Comparison of ENCODE assay signal across 9 mouse cellular contexts in the genomic region with DNA sequence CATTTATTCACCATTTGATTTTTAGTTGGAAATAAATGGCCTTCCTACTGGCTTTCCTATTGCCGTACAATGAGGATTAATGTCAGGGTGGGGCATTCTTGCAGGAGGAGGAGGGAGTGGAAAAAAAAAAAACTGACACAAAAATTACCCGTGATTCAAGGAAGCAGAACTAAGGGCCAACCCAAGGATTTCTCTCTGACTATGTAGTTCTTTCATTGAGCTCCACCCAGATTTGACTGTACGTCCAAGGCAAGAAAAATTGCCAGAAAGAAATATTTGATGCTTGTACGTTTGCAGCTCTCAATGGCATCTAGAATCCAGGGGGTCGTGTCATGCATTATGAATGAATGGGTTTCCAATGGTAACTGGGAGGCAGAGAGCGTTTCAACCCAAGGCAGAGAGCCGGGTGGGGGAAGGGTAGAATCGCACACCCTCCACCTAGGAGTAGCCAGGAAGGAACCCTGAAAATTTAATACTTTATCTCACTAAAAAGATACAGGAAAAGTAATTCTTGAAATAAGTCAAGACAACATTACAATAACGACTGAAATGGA. TPM values are rescaled to one million over a fixed set of nuclear protein-coding genes. Genes with fewer than 3 reads are reported as not detected.
A peak's percentile ranks its signal among the peaks of the same experiment; 100 is the strongest.
DNase-seq lines count a peak whose midpoint lies in the region; ATAC-seq and TF ChIP-seq lines count a peak whose summit lies in the region.
"Had no signal": no experiment of that assay in that cellular context is flagged by ENCODE, and none has a peak within 500 bp of the region (broad histone marks: within the 10 kb centered on the region; RNA-seq: fewer than 3 reads in every experiment).

No protein-coding gene starts in this region.

- no peak for TF ChIP-seq CTCF in cerebellum, adult 2 months (IDR thresholded peaks at IDR 0.05; ENCODE audit: borderline replicate concordance, insufficient read depth, low read depth, low read length)
- TF ChIP-seq CTCF in C2C12 (IDR thresholded peaks at IDR 0.05; ENCODE audit: control insufficient read depth, insufficient read depth, insufficient read length) = no peak

- no peak overlapping the region for H3ac ChIP-seq in C2C12 (ENCODE audit: control insufficient read depth, insufficient read length, low read depth)

- no peaks in the 10 kb centered on the region for H3K79me2 ChIP-seq in C2C12 (ENCODE audit: control insufficient read depth, insufficient read depth)

- DNase-seq in cerebellum, adult 2 months = peak; percentile 58 to 63
- no peak for DNase-seq in cerebellum, adult 11-12 months
- no peak for DNase-seq in liver, embryonic 13.5 days
- DNase-seq in gastrocnemius, postnatal 36 days = no peak
- DNase-seq in testis, postnatal 14 days (ENCODE audit: low spot score) = no peak

- 1% methylated on average over 9 of the region's 9 CpGs for WGBS in cerebellum, adult 2 months
- under 1% methylated on average over 9 of the region's 9 CpGs for WGBS in forebrain, embryonic 12.5 days
- WGBS in liver, embryonic 13.5 days (ENCODE audit: insufficient replicate concordance) = 14% methylated on average over 9 of the region's 9 CpGs

- no peaks in the 10 kb centered on the region for H3K79me3 ChIP-seq in C2C12 (ENCODE audit: low read depth)

- H3K27ac ChIP-seq in cerebellum, adult 2 months (ENCODE audit: insufficient read depth, low read length) = peak overlapping the region; percentile 18; the same call in 1 of the 2 replicates
- H3K27ac ChIP-seq in forebrain, embryonic 12.5 days = peak overlapping the region; percentile 90
- no peak overlapping the region for H3K27ac ChIP-seq in liver, embryonic 13.5 days

- peaks cover 12% of the 10 kb centered on the region for H3K4me1 ChIP-seq in cerebellum, adult 2 months (ENCODE audit: control insufficient read depth, insufficient read depth, low read length)
- H3K4me1 ChIP-seq in forebrain, embryonic 12.5 days = peaks cover 60% of the 10 kb centered on the region
- peaks cover 6% of the 10 kb centered on the region for H3K4me1 ChIP-seq in liver, embryonic 13.5 days (replicated peaks)

- intact Hi-C loops in gastrocnemius, postnatal 36 days (cut with DNase I) = no loop called here

- H3K36me3 ChIP-seq in C2C12 (ENCODE audit: control insufficient read depth, insufficient read depth) = no peaks in the 10 kb centered on the region
- no peaks in the 10 kb centered on the region for H3K36me3 ChIP-seq in forebrain, embryonic 12.5 days (replicated peaks)
- H3K36me3 ChIP-seq in liver, embryonic 13.5 days = no peaks in the 10 kb centered on the region

- H3K9ac ChIP-seq in forebrain, embryonic 12.5 days = peak overlapping the region; percentile 76
- H3K9ac ChIP-seq in liver, embryonic 13.5 days = no peak overlapping the region

- TF ChIP-seq POLR2A in cerebellum, adult 2 months (IDR thresholded peaks at IDR 0.05; ENCODE audit: borderline replicate concordance, insufficient read depth, low read length) = peak; percentile 15; the same call in 1 of the 2 replicates

- no peaks in the 10 kb centered on the region for H3K27me3 ChIP-seq in cerebellum, adult 2 months (ENCODE audit: control insufficient read depth, insufficient read depth, low read length)
- no peaks in the 10 kb centered on the region for H3K27me3 ChIP-seq in C2C12 (ENCODE audit: control insufficient read depth, insufficient read depth, insufficient read length)
- no peaks in the 10 kb centered on the region for H3K27me3 ChIP-seq in forebrain, embryonic 12.5 days
- peaks cover 47% of the 10 kb centered on the region for H3K27me3 ChIP-seq in liver, embryonic 13.5 days

- peak overlapping the region; percentile 73 for H3K4me2 ChIP-seq in forebrain, embryonic 12.5 days
- peak overlapping the region; percentile 49; the same call in 1 of the 2 replicates for H3K4me2 ChIP-seq in liver, embryonic 13.5 days

- ATAC-seq in forebrain, embryonic 12.5 days (ENCODE audit: low FRiP score) = peak; percentile 78
- no peak for ATAC-seq in liver, embryonic 13.5 days (ENCODE audit: low read depth)
- ATAC-seq in megakaryocyte, adult 5-6 weeks (ENCODE audit: poor library complexity, severe bottlenecking) = no peak

- peak overlapping the region; percentile 89 for H3K4me3 ChIP-seq in cerebellum, adult 2 months (replicated peaks; ENCODE audit: insufficient read depth, low read depth, low read length)
- H3K4me3 ChIP-seq in C2C12 (ENCODE audit: insufficient read depth, poor library complexity, severe bottlenecking) = peak overlapping the region; percentile 34
- H3K4me3 ChIP-seq in forebrain, embryonic 12.5 days (replicated peaks) = peak overlapping the region; percentile 57
- no peak overlapping the region for H3K4me3 ChIP-seq in liver, embryonic 13.5 days (replicated peaks)
- H3K4me3 ChIP-seq: erythroblast, embryonic 14.5 days had no signal

- no peaks in the 10 kb centered on the region for H3K9me3 ChIP-seq in forebrain, embryonic 12.5 days
- H3K9me3 ChIP-seq in liver, embryonic 13.5 days (replicated peaks) = no peaks in the 10 kb centered on the region

TF ChIP-seq in C2C12, 6 proteins besides CTCF, POLR2A, EP300 and RAD21:
- TF ChIP-seq USF1 (IDR thresholded peaks at IDR 0.05; ENCODE audit: low read depth) (no peak), MYOG (IDR thresholded peaks at IDR 0.05; ENCODE audit: control insufficient read depth, extremely low read depth, insufficient read length) (no peak), CEBPB (IDR thresholded peaks at IDR 0.05; ENCODE audit: low read depth) (no peak), FOSL1 (IDR thresholded peaks at IDR 0.05; ENCODE audit: insufficient read depth, low read length, poor library complexity, severe bottlenecking) (no peak), MYOD1 (IDR thresholded peaks at IDR 0.05; ENCODE audit: control insufficient read depth, insufficient read length, low read depth) (no peak), MAX (IDR thresholded peaks at IDR 0.05) (no peak)
TF ChIP-seq in C2C12: peak in this region for 0.

RNA-seq across cellular contexts. Expression of a gene that starts 45.9 kb away (rescaled TPM):
- not detected in 2 replicates for polyA plus RNA-seq in cerebellum, adult 2 months (2012; rRNA removed)
- polyA plus RNA-seq in C2C12 (2012; fragmentation: generic; extraction: Trizol) = 0.08 TPM
- 1.5 and 2.5 TPM in 2 replicates for polyA plus RNA-seq in forebrain, embryonic 12.5 days (2016; fragmentation: Nextera tagmentation; extraction: Ambion mirVana)
- polyA plus RNA-seq in liver, embryonic 13.5 days (2015; fragmentation: Nextera tagmentation; extraction: Ambion mirVana) = 0.17 TPM in 1 of 2 replicates, not detected in the other
- 0.27 TPM in 1 of 2 replicates, not detected in the other for total RNA-seq in megakaryocyte, adult 5-6 weeks (2015)
- not detected in 2 replicates for total RNA-seq in megakaryocyte, adult 5-6 weeks (2017)
- not detected for total RNA-seq in gastrocnemius, postnatal 36 days (2021)
- polyA plus RNA-seq: erythroblast, embryonic 14.5 days had no signal

Comparison
In these comparisons a context has a peak if more than half of its experiments do, and no peak if none do; other contexts are left out.
1. DNase-seq: peak in cerebellum, adult 2 months (2 of 2); none in cerebellum, adult 11-12 months (single experiment), liver, embryonic 13.5 days (single experiment), gastrocnemius, postnatal 36 days (0 of 2) and testis, postnatal 14 days (single experiment).